Mouse (Mus musculus) E14TG2a.4 (cell line): ENCODE results near the gene Mybbp1a.

ENCODE experiments used
- CTCF ChIP-seq: conservative IDR thresholded peaks from 2 replicates; pipeline ENCODE4 v1.5.1; 2014; ENCODE audit warnings: low read length
- NANOG ChIP-seq: IDR thresholded peaks from 2 replicates; pipeline ENCODE4 v1.6.1; 2014; ENCODE audit warnings: borderline replicate concordance, low read length, mixed read lengths
- POU5F1 ChIP-seq: IDR thresholded peaks from 2 replicates; pipeline ENCODE4 v1.6.1; 2014; ENCODE audit warnings: low read length, borderline replicate concordance

DNA sequence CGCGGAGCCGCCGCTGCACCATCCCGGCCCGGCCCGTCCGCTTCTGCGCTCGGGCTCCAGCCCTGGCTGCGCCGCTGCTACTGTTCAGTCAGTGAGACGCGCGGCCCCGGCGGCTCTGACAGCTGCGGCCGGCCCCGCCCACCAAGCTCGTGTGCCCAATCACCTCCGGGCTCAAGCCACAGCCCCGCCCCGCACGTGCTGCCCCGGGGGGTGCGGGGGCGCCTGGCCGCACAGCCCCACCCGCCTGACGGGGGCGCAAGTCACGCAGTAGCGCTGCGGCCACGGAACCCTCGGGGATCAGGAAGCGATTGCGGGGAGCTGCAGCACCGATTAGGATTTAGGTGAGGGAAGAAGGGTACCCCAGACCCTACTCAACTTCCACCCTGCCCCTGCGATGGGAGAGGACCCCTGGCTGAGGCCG lies 48.7 kb downstream of the Mybbp1a start, which contains the start of gene Spns2:
- TF ChIP-seq CTCF (no peak), POU5F1 (no peak), NANOG (no peak)
